Mouse (Mus musculus) midbrain, embryonic 13.5 days (tissue): ENCODE measurements at regions not wholly inside any gene's neighbourhood (a gene's known extent, or its start where the extent isn't known, plus 50 kb on each side); places are given as distances from the start of the nearest gene placed in this dataset.

Source experiments
- ATAC-seq: fragments of 200-750 bp; cut with Nextera tagmentation; 2 replicates; pipeline ENCODE4 v1.8.0; 2017; ENCODE audit warnings: mild to moderate bottlenecking, moderate TSS enrichment, moderate library complexity
- H3K27ac ChIP-seq: fragments of 300-500 bp; sonication (generic); 2 replicates; pipeline ENCODE4 v1.5.1; 2015; ENCODE audit warnings: inconsistent platforms, mild to moderate bottlenecking, moderate library complexity
- H3K27me3 ChIP-seq: fragments of 300-500 bp; sonication (generic); 2 replicates; pipeline ENCODE4 v1.6.1; 2015; ENCODE audit warnings: mild to moderate bottlenecking, inconsistent platforms
- H3K36me3 ChIP-seq: fragments of 300-500 bp; sonication (generic); 2 replicates; pipeline ENCODE4 v1.6.1; 2015; ENCODE audit warnings: mild to moderate bottlenecking, inconsistent platforms
- H3K4me1 ChIP-seq: fragments of 300-500 bp; sonication (generic); replicated peaks from 2 replicates; pipeline ENCODE4 v1.6.1; 2015; ENCODE audit warnings: inconsistent platforms
- H3K4me2 ChIP-seq: fragments of 300-500 bp; sonication (generic); replicated peaks from 2 replicates; pipeline ENCODE4 v1.6.1; 2015; ENCODE audit warnings: moderate library complexity, mild to moderate bottlenecking, inconsistent platforms
- H3K4me3 ChIP-seq: fragments of 300-500 bp; sonication (generic); replicated peaks from 2 replicates; pipeline ENCODE4 v1.5.1; 2015; ENCODE audit warnings: mild to moderate bottlenecking, inconsistent platforms
- H3K9ac ChIP-seq: fragments of 300-500 bp; sonication (generic); replicated peaks from 2 replicates; pipeline ENCODE4 v1.6.1; 2015; ENCODE audit warnings: mild to moderate bottlenecking, inconsistent platforms
- H3K9me3 ChIP-seq: fragments of 300-500 bp; sonication (generic); 2 replicates; pipeline ENCODE4 v1.6.1; 2016; ENCODE audit warnings: mild to moderate bottlenecking, inconsistent platforms
- WGBS: fragments of 180-500 bp; shearing (Covaris S2); methylation state at CpG from one replicate; pipeline ENCODE4 v1.1.7; 2015; 5-methylcytosine and 5-hydroxymethylcytosine counted together

- Histone ChIP-seq H3K27ac (no peak overlapping the region), H3K36me3 (no peaks in the 10 kb centered on the region), H3K27me3 (no peaks in the 10 kb centered on the region), H3K4me3 (no peak overlapping the region), H3K4me1 (no peaks in the 10 kb centered on the region), H3K9ac (no peak overlapping the region), H3K9me3 (no peaks in the 10 kb centered on the region), H3K4me2 (no peak overlapping the region)
- ATAC-seq, result no peak
- WGBS, result 91% methylated on average over 4 of the region's 4 CpGs
These were observed 518.1 kb upstream of the Slit2 start for GRCm38 (mm10) chr5:47464848-47465247.

- Histone ChIP-seq H3K27me3 (no peaks in the 10 kb centered on the region), H3K9ac (no peak overlapping the region), H3K4me3 (no peak overlapping the region), H3K36me3 (no peaks in the 10 kb centered on the region), H3K4me1 (no peaks in the 10 kb centered on the region), H3K27ac (no peak overlapping the region), H3K4me2 (no peak overlapping the region), H3K9me3 (no peaks in the 10 kb centered on the region)
- no peak for ATAC-seq
- WGBS, result 81% methylated on average over 5 of the region's 5 CpGs
These were observed 513.5 kb upstream of the Slit2 start for GRCm38 (mm10) chr5:47469394-47469793.

- no peak overlapping the region for H3K27ac ChIP-seq
- 48% methylated on average over 7 of the region's 7 CpGs for whole genome bisulfite sequencing
- no peak for ATAC-seq
- no peak overlapping the region for H3K4me3 ChIP-seq
- H3K36me3 ChIP-seq, result no peaks in the 10 kb centered on the region
- no peaks in the 10 kb centered on the region for H3K9me3 ChIP-seq
- no peak overlapping the region for H3K9ac ChIP-seq
- H3K27me3 ChIP-seq, result no peaks in the 10 kb centered on the region
- H3K4me1 ChIP-seq, result no peaks in the 10 kb centered on the region
- H3K4me2 ChIP-seq, result no peak overlapping the region
These were observed 510.7 kb upstream of the Slit2 start for GRCm38 (mm10) chr5:47472027-47472825.

- no peak overlapping the region for H3K4me3 ChIP-seq
- no peak for ATAC-seq
- no peaks in the 10 kb centered on the region for H3K9me3 ChIP-seq
- no peak overlapping the region for H3K27ac ChIP-seq
- H3K36me3 ChIP-seq, result no peaks in the 10 kb centered on the region
- no peak overlapping the region for H3K9ac ChIP-seq
- no peaks in the 10 kb centered on the region for H3K4me1 ChIP-seq
- no peak overlapping the region for H3K4me2 ChIP-seq
- H3K27me3 ChIP-seq, result no peaks in the 10 kb centered on the region
These were observed 503.0 kb upstream of the Slit2 start for GRCm38 (mm10) chr5:47479908-47480307.

GRCm38 (mm10) chr5:47496218-47496617, 486.7 kb upstream of the Slit2 start:
- H3K4me2 ChIP-seq, result no peak overlapping the region
- 20% methylated on average over 3 of the region's 3 CpGs for WGBS
- no peak overlapping the region for H3K4me3 ChIP-seq
- H3K27me3 ChIP-seq, result no peaks in the 10 kb centered on the region
- H3K4me1 ChIP-seq, result no peaks in the 10 kb centered on the region
- no peak overlapping the region for H3K9ac ChIP-seq
- H3K27ac ChIP-seq, result no peak overlapping the region
- H3K9me3 ChIP-seq, result no peaks in the 10 kb centered on the region
- no peaks in the 10 kb centered on the region for H3K36me3 ChIP-seq
- ATAC-seq, result no peak

GRCm38 (mm10) chr5:47502764-47503416, 480.0 kb upstream of the Slit2 start:
- no peaks in the 10 kb centered on the region for H3K36me3 ChIP-seq
- H3K4me3 ChIP-seq, result no peak overlapping the region
- H3K4me2 ChIP-seq, result no peak overlapping the region
- 80% methylated on average over 4 of the region's 4 CpGs for WGBS
- no peak overlapping the region for H3K27ac ChIP-seq
- H3K9ac ChIP-seq, result no peak overlapping the region
- H3K4me1 ChIP-seq, result no peaks in the 10 kb centered on the region
- H3K9me3 ChIP-seq, result no peaks in the 10 kb centered on the region
- no peak for ATAC-seq
- H3K27me3 ChIP-seq, result no peaks in the 10 kb centered on the region

GRCm38 (mm10) chr5:47508689-47509301, 474.1 kb upstream of the Slit2 start:
- WGBS, result 83% methylated on average over 4 of the region's 4 CpGs
- no peak overlapping the region for H3K9ac ChIP-seq
- no peaks in the 10 kb centered on the region for H3K9me3 ChIP-seq
- H3K36me3 ChIP-seq, result no peaks in the 10 kb centered on the region
- no peaks in the 10 kb centered on the region for H3K4me1 ChIP-seq
- H3K27me3 ChIP-seq, result no peaks in the 10 kb centered on the region
- no peak overlapping the region for H3K4me2 ChIP-seq
- no peak overlapping the region for H3K27ac ChIP-seq
- H3K4me3 ChIP-seq, result no peak overlapping the region
- ATAC-seq, result no peak

GRCm38 (mm10) chr5:47522161-47522942, 460.6 kb upstream of the Slit2 start:
- no peak overlapping the region for H3K9ac ChIP-seq
- no peak overlapping the region for H3K4me3 ChIP-seq
- H3K9me3 ChIP-seq, result no peaks in the 10 kb centered on the region
- H3K27me3 ChIP-seq, result no peaks in the 10 kb centered on the region
- peaks cover 11% of the 10 kb centered on the region for H3K4me1 ChIP-seq
- H3K27ac ChIP-seq, result no peak overlapping the region
- WGBS, result 21% methylated on average over 4 of the region's 4 CpGs
- ATAC-seq, result peak; percentile 60; the same call in 1 of the 2 replicates
- H3K36me3 ChIP-seq, result no peaks in the 10 kb centered on the region
- no peak overlapping the region for H3K4me2 ChIP-seq

- H3K9ac ChIP-seq, result no peak overlapping the region
- H3K9me3 ChIP-seq, result no peaks in the 10 kb centered on the region
- no peaks in the 10 kb centered on the region for H3K36me3 ChIP-seq
- 90% methylated on average over 7 of the region's 7 CpGs for WGBS
- H3K27ac ChIP-seq, result no peak overlapping the region
- no peak overlapping the region for H3K4me2 ChIP-seq
- no peaks in the 10 kb centered on the region for H3K4me1 ChIP-seq
- no peak overlapping the region for H3K4me3 ChIP-seq
- H3K27me3 ChIP-seq, result no peaks in the 10 kb centered on the region
- 0 out of 2 replicates have a peak, but pooled peaks have one; percentile 60 for ATAC-seq
These were observed 454.3 kb upstream of the Slit2 start for GRCm38 (mm10) chr5:47528671-47529070.

- Histone ChIP-seq H3K4me3 (no peak overlapping the region), H3K36me3 (no peaks in the 10 kb centered on the region), H3K9me3 (no peaks in the 10 kb centered on the region), H3K4me1 (no peaks in the 10 kb centered on the region), H3K27me3 (no peaks in the 10 kb centered on the region), H3K27ac (no peak overlapping the region), H3K9ac (no peak overlapping the region), H3K4me2 (no peak overlapping the region)
- ATAC-seq, result no peak
These were observed 445.4 kb upstream of the Slit2 start for GRCm38 (mm10) chr5:47537532-47537931.

- Histone ChIP-seq H3K9me3 (no peaks in the 10 kb centered on the region), H3K4me1 (no peaks in the 10 kb centered on the region), H3K9ac (no peak overlapping the region), H3K4me3 (no peak overlapping the region), H3K36me3 (no peaks in the 10 kb centered on the region), H3K27ac (no peak overlapping the region), H3K4me2 (no peak overlapping the region), H3K27me3 (no peaks in the 10 kb centered on the region)
- no peak for ATAC-seq
- WGBS, result 38% methylated on average over 1 of the region's 1 CpGs
These were observed 440.7 kb upstream of the Slit2 start for GRCm38 (mm10) chr5:47542248-47542647.

GRCm38 (mm10) chr5:47556717-47557116, 426.2 kb upstream of the Slit2 start:
- no peak overlapping the region for H3K4me3 ChIP-seq
- H3K9me3 ChIP-seq, result no peaks in the 10 kb centered on the region
- H3K9ac ChIP-seq, result no peak overlapping the region
- no peak overlapping the region for H3K27ac ChIP-seq
- no peaks in the 10 kb centered on the region for H3K36me3 ChIP-seq
- no peak for ATAC-seq
- WGBS, result 73% methylated on average over 1 of the region's 1 CpGs
- no peak overlapping the region for H3K4me2 ChIP-seq
- 0 out of 2 replicates have a peak, but pooled peaks cover 4% of the 10 kb centered on the region for H3K4me1 ChIP-seq
- no peaks in the 10 kb centered on the region for H3K27me3 ChIP-seq
